Mouse (Mus musculus): ENCODE results near the gene Scfd2.

The Scfd2 gene

GRCm38 (mm10) chr5:74204465-74204864, 327.1 kb downstream of the Scfd2 start:
- no peak for DNase-seq (ENCODE audit: low spot score in 2 of 2)

DNA sequence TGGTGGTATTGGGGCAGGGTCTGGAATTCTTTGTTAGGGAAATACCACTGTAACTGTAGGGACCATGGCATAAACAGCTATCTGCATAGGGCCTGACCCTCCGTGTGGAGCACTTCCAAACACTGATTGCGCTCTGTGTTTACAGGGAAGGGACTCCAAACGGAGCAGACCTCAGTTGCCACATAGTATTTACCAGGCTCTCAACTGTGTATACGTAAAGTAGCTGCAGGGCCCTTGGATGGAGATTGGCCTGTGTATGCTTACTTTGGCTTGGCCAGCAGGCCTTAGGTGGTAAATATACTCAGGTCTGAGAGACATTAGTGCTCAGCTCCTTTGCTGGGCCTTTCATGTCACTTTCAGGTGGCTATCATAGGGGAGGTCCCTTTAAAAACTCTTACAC, 329.0 kb downstream of the Scfd2 start:
- DNase-seq (ENCODE audit: low spot score in 2 of 2) = no peak

DNA sequence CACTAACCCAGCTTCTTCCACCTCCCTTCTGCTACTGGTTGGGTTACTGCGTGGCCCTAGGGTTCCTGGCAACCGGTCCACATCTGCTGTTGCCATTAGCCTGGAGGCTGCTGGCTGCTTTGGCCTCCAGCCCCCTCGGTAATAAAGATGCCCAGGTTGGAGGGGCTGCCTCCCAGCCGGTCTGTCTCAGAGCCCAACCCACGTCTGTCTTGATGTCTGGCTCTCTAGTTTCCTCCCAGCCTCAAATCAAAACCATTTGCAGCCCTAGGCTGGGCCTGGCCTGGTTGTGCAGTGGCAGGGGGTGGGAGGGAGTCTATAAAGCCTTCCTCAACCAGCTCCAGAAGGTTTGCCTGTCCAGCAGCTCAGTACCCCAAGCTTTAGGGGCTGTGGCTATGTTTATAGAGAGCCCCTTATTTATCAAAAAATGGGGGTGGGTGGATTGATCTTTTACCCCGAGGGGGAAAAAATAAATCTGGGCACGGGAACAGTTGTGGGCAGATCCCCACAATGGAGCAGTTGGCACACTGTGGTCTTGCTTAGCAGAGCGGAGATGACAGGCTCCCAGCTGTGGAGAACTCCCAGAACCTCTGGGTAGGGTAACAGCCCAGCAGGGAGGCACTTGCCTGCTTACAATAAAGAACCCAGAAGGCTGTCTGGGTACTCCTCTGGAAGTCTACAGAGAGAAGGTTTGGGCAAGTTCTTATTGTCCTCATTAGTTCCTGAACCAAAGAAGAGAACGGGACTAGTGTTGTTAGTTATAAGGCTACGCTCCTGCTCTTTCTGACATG, 329.8 kb downstream of the Scfd2 start:
- DNase-seq (ENCODE audit: low spot score in 2 of 2) = no peak

- DNase-seq (ENCODE audit: low spot score in 2 of 2) = no peak
Observed at GRCm38 (mm10) chr5:74200481-74200880, 331.1 kb downstream of the Scfd2 start.

- no peak for DNase-seq (ENCODE audit: low spot score in 2 of 2)
Observed at GRCm38 (mm10) chr5:74199793-74200192, 331.8 kb downstream of the Scfd2 start.

GRCm38 (mm10) chr5:74198446-74198845, 333.1 kb downstream of the Scfd2 start:
- DNase-seq (ENCODE audit: low spot score in 2 of 2) = no peak

DNA sequence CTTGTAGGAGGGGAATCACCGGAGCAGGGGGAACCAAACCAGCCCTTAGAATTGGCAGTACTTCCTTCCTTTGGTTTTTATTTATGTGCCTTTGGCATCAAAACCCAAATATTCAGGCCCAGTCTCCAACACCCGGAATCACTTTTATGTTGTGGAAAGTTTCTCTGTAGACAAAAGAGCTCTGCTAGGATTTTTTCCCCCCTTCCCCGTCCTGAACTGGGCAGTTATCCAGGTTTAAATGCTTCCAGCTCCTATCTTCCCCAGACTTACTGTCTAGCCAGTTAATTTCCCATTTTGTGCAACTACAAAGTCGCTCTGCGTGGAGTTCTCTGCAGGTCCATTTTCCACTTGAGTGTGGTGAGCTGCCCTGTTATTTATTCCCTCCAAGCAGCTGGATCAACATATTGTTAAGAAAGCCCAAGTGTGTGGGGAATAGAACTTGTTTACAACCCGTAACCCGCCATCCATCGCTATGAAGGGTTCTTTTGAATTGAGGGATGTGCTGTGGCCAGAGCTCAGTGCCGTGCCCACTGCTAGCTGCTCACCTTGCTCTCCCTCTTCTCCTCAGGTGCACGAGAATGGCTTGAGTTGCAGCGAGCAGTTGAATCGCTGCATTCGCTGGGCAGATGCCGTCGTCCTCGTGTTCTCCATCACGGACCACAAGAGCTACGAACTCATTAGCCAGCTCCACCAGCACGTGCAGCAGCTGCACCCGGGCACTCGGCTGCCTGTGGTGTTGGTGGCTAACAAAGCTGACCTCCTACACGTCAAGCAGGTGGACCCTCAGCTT, 333.8 kb downstream of the Scfd2 start:
- DNase-seq (ENCODE audit: low spot score in 2 of 2) = no peak

- no peak for DNase-seq (ENCODE audit: low spot score in 2 of 2)
Observed at GRCm38 (mm10) chr5:74196307-74196618, 335.3 kb downstream of the Scfd2 start.

DNA sequence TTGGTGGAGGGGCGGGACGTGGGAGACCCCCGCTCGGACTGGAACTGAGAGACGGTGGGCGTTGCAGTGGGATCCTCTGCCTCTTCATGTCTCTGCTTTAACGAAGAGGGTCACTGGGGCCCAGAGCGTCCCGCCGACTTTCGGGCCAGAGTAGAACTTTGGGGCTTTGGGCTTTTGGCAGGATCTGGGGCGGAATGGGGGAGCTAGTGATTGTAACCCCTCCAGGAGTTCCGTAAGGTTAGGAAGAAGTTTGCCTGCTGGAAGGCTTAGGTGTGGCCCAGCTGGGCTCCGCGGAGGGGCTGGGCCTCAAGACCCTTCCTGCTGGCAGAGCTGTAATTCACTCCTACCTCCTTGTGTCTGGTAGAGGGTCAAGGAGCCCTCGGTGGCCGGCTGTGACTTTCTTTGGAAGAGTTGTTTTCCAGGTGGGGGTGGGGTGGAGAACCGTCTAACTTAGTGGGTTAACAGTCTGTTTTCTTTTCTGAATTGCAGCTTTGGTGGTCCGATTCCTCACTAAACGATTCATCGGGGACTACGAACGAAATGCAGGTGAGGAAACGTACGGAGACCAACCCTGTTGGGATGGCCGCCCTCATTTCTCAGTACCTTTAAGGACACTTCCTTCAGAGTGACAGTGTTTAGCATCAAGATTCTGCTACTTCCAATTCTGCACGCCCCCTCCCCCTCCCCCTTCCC, 335.8 kb downstream of the Scfd2 start:
- DNase-seq (ENCODE audit: low spot score in 2 of 2) = no peak

- DNase-seq (ENCODE audit: low spot score in 2 of 2) = peak; percentile 76 to 92
Observed at GRCm38 (mm10) chr5:74194841-74195613, 336.5 kb downstream of the Scfd2 start, which contains the start of gene Rasl11b. TSS of gene Rasl11b (plus strand) at chr5:74195286.

GRCm38 (mm10) chr5:74194027-74194840, 337.3 kb downstream of the Scfd2 start:
- no peak for DNase-seq (ENCODE audit: low spot score in 2 of 2)

- DNase-seq (ENCODE audit: low spot score in 2 of 2) = no peak
Observed at GRCm38 (mm10) chr5:74193626-74194025, 337.9 kb downstream of the Scfd2 start.

DNA sequence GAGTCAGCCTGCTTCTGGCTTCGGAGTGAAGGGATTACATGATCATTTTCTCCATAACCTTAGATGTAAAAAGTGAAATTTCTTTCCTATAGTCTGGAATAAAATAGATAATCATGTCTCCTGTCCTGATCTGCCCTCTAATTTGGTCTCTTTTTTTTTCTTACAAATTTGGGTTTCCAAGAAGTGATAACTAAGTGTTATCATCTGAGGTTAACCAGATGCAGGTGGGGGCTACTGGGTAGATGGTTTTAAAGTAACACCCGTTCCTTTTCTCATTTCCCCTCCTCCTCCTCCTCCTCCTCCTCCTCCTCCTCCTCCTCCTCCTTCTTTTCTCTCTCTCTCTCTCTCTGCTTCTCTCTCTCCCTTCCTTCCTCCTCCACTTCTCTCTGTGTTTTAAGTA, 338.6 kb downstream of the Scfd2 start:
- DNase-seq (ENCODE audit: low spot score in 2 of 2) = no peak

DNA sequence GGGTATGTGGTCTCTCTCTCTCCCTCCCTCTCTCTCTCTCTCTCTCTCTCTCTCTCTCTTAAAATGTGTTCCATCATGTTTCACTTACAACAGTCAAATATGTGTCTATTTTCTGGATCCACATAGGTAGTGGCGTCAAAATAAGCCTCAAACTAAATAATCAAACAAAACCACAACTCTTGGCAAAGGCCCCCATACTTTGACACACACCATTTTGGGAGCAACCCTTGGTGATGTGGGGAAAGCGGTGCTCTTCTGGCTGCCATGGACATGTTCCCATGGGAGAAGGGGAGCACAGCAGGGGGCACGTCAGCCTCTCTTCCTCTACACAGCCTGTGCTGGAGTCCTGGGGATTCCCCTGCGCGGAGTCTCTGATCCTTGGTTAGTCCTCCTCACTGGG, 340.6 kb downstream of the Scfd2 start:
- no peak for DNase-seq (ENCODE audit: low spot score in 2 of 2)

- peak in 1 of 2 experiments; percentile 42 for DNase-seq (ENCODE audit: low spot score in 2 of 2)
Observed at GRCm38 (mm10) chr5:74190161-74190491, 341.4 kb downstream of the Scfd2 start.

DNA sequence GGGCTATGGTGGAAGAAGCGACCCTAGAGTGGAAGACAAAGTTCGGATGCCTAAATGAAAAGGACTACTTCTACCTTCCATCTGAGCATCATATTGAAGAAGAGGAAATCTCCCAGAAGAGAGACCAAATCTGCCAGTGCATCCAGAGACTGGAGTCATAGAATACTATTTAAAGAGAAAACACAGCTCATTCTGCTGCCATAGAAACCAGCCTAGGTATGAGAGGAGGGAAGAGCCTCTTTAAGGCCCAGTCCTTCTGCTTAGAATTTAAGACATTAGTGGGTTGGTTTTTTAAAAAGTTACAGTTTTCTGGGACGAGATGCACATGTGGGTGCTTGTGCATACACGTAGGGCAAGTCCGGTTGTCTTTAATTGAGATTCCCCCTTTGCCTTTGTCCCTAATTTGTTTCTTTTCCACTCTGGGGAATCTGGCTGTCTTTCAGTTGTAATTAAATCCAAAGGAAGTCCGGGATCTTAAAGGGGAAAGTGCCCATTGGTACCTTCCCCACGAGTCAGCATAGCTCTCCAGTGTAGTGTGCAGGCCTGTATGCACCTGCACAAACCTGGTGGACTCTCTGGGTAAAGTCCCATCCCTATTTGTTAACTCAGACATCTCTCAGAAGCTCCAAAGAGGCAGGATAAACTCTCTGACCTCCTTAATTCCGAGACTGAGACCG, 341.9 kb downstream of the Scfd2 start:
- no peak for DNase-seq (ENCODE audit: low spot score in 2 of 2)

GRCm38 (mm10) chr5:74188886-74189285, 342.7 kb downstream of the Scfd2 start:
- no peak for DNase-seq (ENCODE audit: low spot score in 2 of 2)

- peak in 1 of 2 experiments; percentile 42 for DNase-seq (ENCODE audit: low spot score in 2 of 2)
Observed at GRCm38 (mm10) chr5:74188076-74188475, 343.5 kb downstream of the Scfd2 start.

GRCm38 (mm10) chr5:74184607-74185006, 347.0 kb downstream of the Scfd2 start:
- no peak for DNase-seq (ENCODE audit: low spot score in 2 of 2)

DNA sequence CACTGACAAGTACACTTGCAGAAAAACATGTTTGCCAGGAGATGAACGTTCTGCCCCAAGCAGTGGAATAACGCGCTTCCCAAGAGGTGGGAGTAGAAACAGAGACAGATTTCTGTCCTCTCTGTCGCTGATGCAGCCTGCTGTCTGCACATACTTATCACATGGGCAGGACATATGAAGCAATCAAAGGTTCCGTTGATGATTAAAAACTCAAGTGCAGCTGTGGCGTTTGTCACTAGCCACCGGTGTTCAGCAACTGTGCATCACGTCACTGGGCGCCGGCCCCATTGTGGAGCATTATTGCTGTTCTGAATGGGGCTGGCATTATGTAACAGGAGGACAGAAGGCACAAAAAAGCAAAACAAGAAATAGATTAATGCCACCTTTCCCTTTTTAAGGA, 348.4 kb downstream of the Scfd2 start:
- no peak for DNase-seq (ENCODE audit: low spot score in 2 of 2)

All from left cerebral cortex, adult 9 months (tissue).